Mouse (Mus musculus) fibroblast of lung, adult 2 months (primary cell): ENCODE results near the gene Prkab1.

Source experiments
- DNase-seq: peaks from one replicate; pipeline ENCODE4 v3.0.0-alpha.2; 2011; ENCODE audit warnings: low read depth

The Prkab1 gene

DNA sequence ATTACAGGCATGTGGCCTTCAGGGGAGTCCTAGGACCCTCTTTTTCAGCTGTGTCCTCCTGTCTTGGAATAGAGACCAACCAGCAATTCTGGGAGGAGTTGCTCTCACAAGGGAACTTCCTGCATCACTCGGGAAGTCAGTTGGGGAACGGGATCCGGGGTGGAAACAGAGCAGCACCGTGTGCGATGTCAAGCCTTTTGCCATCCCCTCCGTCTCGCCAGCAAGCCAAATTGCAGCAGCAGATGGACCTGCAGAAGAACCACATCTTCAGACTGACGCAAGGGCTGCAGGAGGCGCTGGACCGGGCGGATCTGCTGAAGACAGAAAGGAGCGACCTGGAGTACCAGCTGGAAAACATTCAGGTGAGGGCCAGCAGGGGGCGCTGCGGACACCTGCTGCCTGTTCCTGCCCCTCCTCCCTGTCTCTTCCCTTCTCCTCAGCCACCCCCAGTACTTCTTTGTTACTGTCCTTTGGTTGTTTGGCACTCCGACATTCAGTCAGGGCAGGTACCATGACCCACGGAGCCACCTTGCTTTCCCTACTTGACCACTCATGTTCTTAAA is 45.1 kb downstream of the Prkab1 start:
- DNase-seq: no peak

DNA sequence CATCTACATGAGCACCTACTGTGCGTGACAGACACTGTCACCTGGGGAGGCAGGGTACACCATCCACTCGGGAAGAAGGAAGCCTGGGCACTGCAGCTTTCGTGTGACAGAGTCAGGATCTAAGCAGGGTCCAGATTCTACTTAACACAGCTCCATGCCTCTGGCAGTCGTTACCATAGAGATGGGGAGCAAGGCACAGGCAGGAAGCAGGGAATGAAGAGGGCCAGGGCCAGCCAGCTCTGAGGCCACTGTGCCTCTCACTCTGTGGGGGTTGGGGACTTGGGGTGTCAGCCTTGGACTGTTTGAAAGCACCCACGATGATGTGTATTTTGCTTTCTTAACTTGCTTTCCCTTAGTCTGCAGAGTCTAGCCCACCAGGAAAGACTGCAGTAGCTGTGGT is 46.1 kb downstream of the Prkab1 start:
- no peak for DNase-seq

DNA sequence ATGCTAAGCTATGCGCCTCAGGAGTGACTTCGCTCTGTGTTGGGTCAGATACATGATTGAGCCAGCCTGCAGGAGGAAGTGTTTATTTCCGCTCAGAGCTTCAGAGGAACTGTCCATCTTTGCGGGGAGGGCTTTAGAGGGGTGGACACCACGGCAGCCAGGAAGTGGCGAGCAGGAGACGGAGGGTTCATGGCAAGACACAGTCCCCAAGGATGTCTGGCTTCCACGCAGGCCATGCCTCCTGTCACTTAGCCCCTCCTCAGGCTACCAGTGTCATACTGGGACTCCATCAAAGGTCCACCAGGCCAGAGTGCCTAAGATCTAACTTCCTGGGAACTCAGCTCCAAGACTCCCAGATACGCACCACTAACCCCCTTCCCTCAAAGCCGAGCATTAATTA is 46.6 kb downstream of the Prkab1 start:
- DNase-seq: no peak

DNA sequence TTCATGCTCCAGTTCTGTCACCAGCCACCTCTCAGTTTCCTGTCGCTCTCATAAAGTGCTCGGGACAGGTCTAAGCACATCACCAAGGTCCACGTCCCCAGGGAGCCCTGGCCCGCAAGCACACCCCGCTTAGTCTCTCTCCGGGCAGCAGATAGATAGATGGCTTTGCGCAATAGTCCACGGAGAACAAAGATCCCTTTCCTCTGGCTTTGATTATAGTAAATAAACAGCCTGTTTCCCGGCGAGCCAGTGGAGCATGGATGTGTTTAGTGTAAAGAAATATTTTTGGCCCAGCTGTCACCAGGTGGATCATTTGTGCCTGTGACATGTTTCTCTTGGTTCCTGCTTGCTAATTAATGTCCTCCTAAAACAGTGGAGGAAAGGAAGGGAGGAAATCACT is 47.0 kb downstream of the Prkab1 start:
- DNase-seq: no peak

DNA sequence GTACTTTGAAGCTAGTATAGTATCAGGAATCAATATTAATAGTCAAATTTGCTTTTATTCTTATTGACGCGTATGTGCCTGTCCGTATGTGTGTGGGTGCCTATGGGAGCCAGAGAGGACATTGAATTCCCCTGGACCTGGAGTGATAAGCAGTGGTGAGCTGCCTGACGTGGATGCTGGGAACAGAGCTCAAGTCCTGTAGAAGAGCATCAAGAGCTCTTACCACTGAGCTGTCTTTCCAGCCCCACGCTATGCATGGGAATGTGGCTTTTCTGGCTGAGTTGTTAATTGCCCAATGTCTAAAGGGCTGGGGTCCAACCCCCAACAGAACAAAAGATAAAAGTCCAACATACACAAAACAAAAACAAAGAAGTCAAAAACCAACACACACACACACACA is 47.9 kb downstream of the Prkab1 start:
- no peak for DNase-seq

DNA sequence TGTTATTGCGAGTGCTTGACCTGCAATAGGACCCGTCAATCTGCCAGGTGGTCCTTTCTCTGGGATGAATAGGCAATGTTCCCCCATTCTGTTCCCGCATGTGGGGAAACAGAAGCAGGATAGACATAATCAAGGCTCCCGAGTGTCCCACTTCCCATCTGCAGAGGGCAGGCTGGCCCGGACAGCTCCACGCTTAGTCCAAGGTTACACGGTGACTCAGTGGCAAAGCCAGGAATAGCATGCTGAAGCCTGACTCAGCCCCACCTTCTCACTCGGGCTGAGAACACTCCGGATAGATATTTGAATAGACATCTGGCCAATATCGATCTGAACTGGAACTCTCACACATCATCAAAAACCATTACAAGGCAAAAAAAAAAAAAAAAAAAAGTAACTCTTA is 48.6 kb downstream of the Prkab1 start:
- DNase-seq: no peak

DNA sequence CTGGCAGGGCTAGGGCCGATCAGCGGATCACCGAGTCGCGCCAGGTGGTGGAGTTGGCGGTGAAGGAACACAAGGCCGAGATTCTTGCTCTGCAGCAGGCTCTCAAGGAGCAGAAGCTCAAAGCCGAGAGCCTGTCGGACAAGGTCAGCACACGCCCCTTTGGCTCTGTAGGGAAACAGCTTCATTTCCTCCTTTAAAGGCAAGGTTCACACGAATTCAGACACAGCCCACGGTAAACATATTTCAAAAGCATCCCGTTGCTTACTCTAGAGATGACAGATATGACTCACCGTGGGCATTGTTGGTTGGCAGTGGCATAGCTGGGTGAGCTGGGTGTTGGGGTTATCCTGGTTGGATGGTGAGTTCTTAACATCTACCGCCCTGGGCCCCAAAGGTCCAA is 53.1 kb downstream of the Prkab1 start:
- DNase-seq: no peak
